Mouse (Mus musculus): ENCODE results near the gene Pla2g4a. TPM values are rescaled to one million over a fixed set of nuclear protein-coding genes. Genes with fewer than 3 reads are reported as not detected.

Gene Pla2g4a
- polyA plus RNA-seq, 1 experiment from 2014 or later = 5.5 TPM

GRCm38 (mm10) chr1:149856720-149857119, 104.4 kb downstream of the Pla2g4a start:
- 36% methylated on average over 9 of the region's 9 CpGs for WGBS (ENCODE audit: insufficient replicate concordance)
- H3K4me3 ChIP-seq (ENCODE audit: low read depth, low read length) = no peak overlapping the region
- H3K27me3 ChIP-seq (ENCODE audit: insufficient read depth, low read length) = no peaks in the 10 kb centered on the region
- no peaks in the 10 kb centered on the region for H3K9me3 ChIP-seq (ENCODE audit: low read length)
- H3K9ac ChIP-seq (replicated peaks) = no peak overlapping the region
- H3K36me3 ChIP-seq (replicated peaks; ENCODE audit: insufficient read depth, low read length) = no peaks in the 10 kb centered on the region
- TF ChIP-seq CTCF (IDR thresholded peaks at IDR 0.05; ENCODE audit: low read depth) (peak; percentile 74), EP300 (IDR thresholded peaks at IDR 0.05; ENCODE audit: low read depth) (no peak)
- H3K4me2 ChIP-seq (ENCODE audit: low read depth, low read length) = no peak overlapping the region
- DNase-seq = peak; percentile 65
- no peak overlapping the region for H3K27ac ChIP-seq (ENCODE audit: low read depth)
- H3K4me1 ChIP-seq (ENCODE audit: insufficient read depth) = no peaks in the 10 kb centered on the region
- peak; percentile 8; the same call in 1 of the 2 replicates for ATAC-seq

GRCm38 (mm10) chr1:149855581-149855980, 105.5 kb downstream of the Pla2g4a start:
- TF ChIP-seq EP300 (IDR thresholded peaks at IDR 0.05; ENCODE audit: low read depth) = no peak
- TF ChIP-seq CTCF (IDR thresholded peaks at IDR 0.05; ENCODE audit: low read depth) = no peak
- WGBS (ENCODE audit: insufficient replicate concordance) = 83% methylated on average over 4 of the region's 4 CpGs

GRCm38 (mm10) chr1:149854867-149855266, 106.2 kb downstream of the Pla2g4a start:
- no peak for ATAC-seq

More at GRCm38 (mm10) chr1:149855581-149855980, 105.5 kb downstream of the Pla2g4a start:
- Histone ChIP-seq H3K27ac (ENCODE audit: low read depth) (no peak overlapping the region), H3K36me3 (replicated peaks; ENCODE audit: insufficient read depth, low read length) (no peaks in the 10 kb centered on the region), H3K4me2 (ENCODE audit: low read depth, low read length) (no peak overlapping the region), H3K4me3 (ENCODE audit: low read depth, low read length) (no peak overlapping the region), H3K27me3 (ENCODE audit: insufficient read depth, low read length) (no peaks in the 10 kb centered on the region), H3K9me3 (ENCODE audit: low read length) (no peaks in the 10 kb centered on the region), H3K9ac (replicated peaks) (no peak overlapping the region), H3K4me1 (ENCODE audit: insufficient read depth) (no peaks in the 10 kb centered on the region)
- ATAC-seq (no peak), DNase-seq (no peak)

GRCm38 (mm10) chr1:149846655-149847054, 114.4 kb downstream of the Pla2g4a start:
- Histone ChIP-seq H3K36me3 (replicated peaks; ENCODE audit: insufficient read depth, low read length) (no peaks in the 10 kb centered on the region), H3K4me2 (ENCODE audit: low read depth, low read length) (no peak overlapping the region), H3K27me3 (ENCODE audit: insufficient read depth, low read length) (no peaks in the 10 kb centered on the region), H3K9ac (replicated peaks) (no peak overlapping the region), H3K4me1 (ENCODE audit: insufficient read depth) (no peaks in the 10 kb centered on the region), H3K4me3 (ENCODE audit: low read depth, low read length) (no peak overlapping the region), H3K9me3 (ENCODE audit: low read length) (no peaks in the 10 kb centered on the region), H3K27ac (ENCODE audit: low read depth) (no peak overlapping the region)
- no peak for TF ChIP-seq CTCF (IDR thresholded peaks at IDR 0.05; ENCODE audit: low read depth)
- no peak for TF ChIP-seq EP300 (IDR thresholded peaks at IDR 0.05; ENCODE audit: low read depth)
- ATAC-seq = no peak
- DNase-seq = no peak
- WGBS (ENCODE audit: insufficient replicate concordance) = 66% methylated on average over 6 of the region's 6 CpGs

More at GRCm38 (mm10) chr1:149854867-149855266, 106.2 kb downstream of the Pla2g4a start:
- 81% methylated on average over 7 of the region's 7 CpGs for WGBS (ENCODE audit: insufficient replicate concordance)
- Histone ChIP-seq H3K4me3 (ENCODE audit: low read depth, low read length) (no peak overlapping the region), H3K9me3 (ENCODE audit: low read length) (no peaks in the 10 kb centered on the region), H3K4me2 (ENCODE audit: low read depth, low read length) (no peak overlapping the region), H3K36me3 (replicated peaks; ENCODE audit: insufficient read depth, low read length) (no peaks in the 10 kb centered on the region), H3K27ac (ENCODE audit: low read depth) (no peak overlapping the region), H3K27me3 (ENCODE audit: insufficient read depth, low read length) (no peaks in the 10 kb centered on the region), H3K4me1 (ENCODE audit: insufficient read depth) (no peaks in the 10 kb centered on the region), H3K9ac (replicated peaks) (no peak overlapping the region)
- DNase-seq = no peak
- TF ChIP-seq CTCF (IDR thresholded peaks at IDR 0.05; ENCODE audit: low read depth) (no peak), EP300 (IDR thresholded peaks at IDR 0.05; ENCODE audit: low read depth) (no peak)

GRCm38 (mm10) chr1:149841845-149842244, 119.2 kb downstream of the Pla2g4a start:
- no peaks in the 10 kb centered on the region for H3K36me3 ChIP-seq (replicated peaks; ENCODE audit: insufficient read depth, low read length)
- WGBS (ENCODE audit: insufficient replicate concordance) = 85% methylated on average over 1 of the region's 1 CpGs
- no peak for TF ChIP-seq CTCF (IDR thresholded peaks at IDR 0.05; ENCODE audit: low read depth)
- no peak for TF ChIP-seq EP300 (IDR thresholded peaks at IDR 0.05; ENCODE audit: low read depth)
- DNase-seq = no peak
- no peak overlapping the region for H3K4me3 ChIP-seq (ENCODE audit: low read depth, low read length)
- no peak for ATAC-seq
- H3K4me1 ChIP-seq (ENCODE audit: insufficient read depth) = no peaks in the 10 kb centered on the region
- H3K9me3 ChIP-seq (ENCODE audit: low read length) = no peaks in the 10 kb centered on the region; the same call in 1 of the 2 replicates
- H3K27me3 ChIP-seq (ENCODE audit: insufficient read depth, low read length) = no peaks in the 10 kb centered on the region
- H3K9ac ChIP-seq (replicated peaks) = no peak overlapping the region
- no peak overlapping the region for H3K4me2 ChIP-seq (ENCODE audit: low read depth, low read length)
- H3K27ac ChIP-seq (ENCODE audit: low read depth) = no peak overlapping the region

GRCm38 (mm10) chr1:149840961-149841416, 120.1 kb downstream of the Pla2g4a start:
- no peak for TF ChIP-seq CTCF (IDR thresholded peaks at IDR 0.05; ENCODE audit: low read depth)
- TF ChIP-seq EP300 (IDR thresholded peaks at IDR 0.05; ENCODE audit: low read depth) = no peak

More at GRCm38 (mm10) chr1:149840961-149841416, 120.1 kb downstream of the Pla2g4a start:
- no peak overlapping the region for H3K9ac ChIP-seq (replicated peaks)
- H3K9me3 ChIP-seq (ENCODE audit: low read length) = no peaks in the 10 kb centered on the region; the same call in 1 of the 2 replicates
- no peak for ATAC-seq
- no peaks in the 10 kb centered on the region for H3K27me3 ChIP-seq (ENCODE audit: insufficient read depth, low read length)
- no peak overlapping the region for H3K4me2 ChIP-seq (ENCODE audit: low read depth, low read length)
- H3K4me3 ChIP-seq (ENCODE audit: low read depth, low read length) = no peak overlapping the region
- no peak for DNase-seq
- no peak overlapping the region for H3K27ac ChIP-seq (ENCODE audit: low read depth)
- H3K36me3 ChIP-seq (replicated peaks; ENCODE audit: insufficient read depth, low read length) = no peaks in the 10 kb centered on the region
- H3K4me1 ChIP-seq (ENCODE audit: insufficient read depth) = no peaks in the 10 kb centered on the region
- WGBS (ENCODE audit: insufficient replicate concordance) = 69% methylated on average over 4 of the region's 4 CpGs

All from liver, postnatal 0 days (tissue).